Mouse (Mus musculus) megakaryocyte, embryonic 14.5 days (primary cell): Measurements from ENCODE around the gene Nat14.

Experiments used
- FLI1 ChIP-seq: IDR thresholded peaks from 2 replicates; pipeline ENCODE4 v1.6.1; 2012; ENCODE audit warnings: low read length, inconsistent platforms, mixed read lengths
- GATA1 ChIP-seq: IDR thresholded peaks from 3 replicates; pipeline ENCODE4 v1.6.1; 2012; ENCODE audit warnings: mixed read lengths, low read length, inconsistent platforms, borderline replicate concordance

GRCm38 (mm10) chr7:4963527-4963926 lies 41.7 kb downstream of the Nat14 start:
- TF ChIP-seq GATA1 (no peak), FLI1 (no peak)
